Mouse (Mus musculus): ENCODE data around the gene 1700025C18Rik. TPM values are rescaled to one million over a fixed set of nuclear protein-coding genes. Genes with fewer than 3 reads are reported as not detected.

The 1700025C18Rik gene
- polyA plus RNA-seq, 1 experiment: not detected

DNA sequence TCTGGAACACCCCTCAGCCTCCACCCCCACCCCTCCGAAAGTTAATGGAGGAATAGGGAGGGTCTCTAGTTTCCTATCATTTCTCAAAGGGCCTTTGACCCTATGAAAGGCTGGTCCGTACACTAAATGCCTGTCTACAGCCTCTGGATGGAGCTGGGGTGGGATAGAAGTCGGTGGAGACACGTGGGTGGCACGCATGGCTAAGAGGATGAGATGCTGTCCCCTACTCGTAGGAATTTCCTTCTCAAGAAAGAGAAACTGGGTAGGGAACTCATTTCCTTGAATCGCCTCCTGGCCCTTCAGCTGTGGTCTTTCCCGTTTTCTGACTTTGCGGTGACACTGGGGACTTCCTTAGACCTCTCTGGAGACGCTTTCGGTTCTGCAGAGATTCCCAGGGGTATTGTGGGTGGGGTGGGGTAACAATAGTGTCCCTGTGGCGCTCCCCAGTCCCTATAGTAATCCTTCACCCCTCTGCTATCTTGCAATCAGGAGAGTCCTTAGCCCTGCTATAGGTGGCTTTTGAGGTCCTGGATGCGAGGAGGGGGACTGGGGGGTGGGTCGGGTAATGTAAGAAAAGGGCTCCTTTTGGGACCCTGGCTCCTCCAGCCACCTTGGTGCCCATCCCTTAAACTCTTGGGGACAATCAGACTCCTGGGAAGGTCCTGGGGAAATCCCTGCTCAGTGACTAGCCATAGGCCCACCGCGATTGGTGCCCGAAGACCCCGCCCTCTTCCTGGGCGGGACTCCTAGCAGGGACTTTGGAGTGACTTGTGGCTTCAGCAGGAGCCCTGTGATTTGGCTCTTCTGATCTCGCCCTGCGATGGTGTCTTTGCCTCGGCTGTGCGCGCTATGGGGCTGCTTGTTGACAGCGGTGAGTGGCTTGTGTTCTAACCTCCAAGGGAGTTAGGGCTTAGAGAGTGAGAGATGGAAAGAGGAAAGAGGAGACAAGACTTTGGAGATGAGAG is 35.4 kb downstream of the 1700025C18Rik start, which contains the start of gene Cd40:
Gene Cd40 (plus strand): TSS at position 740 of the 965 bp plus-strand sequence.
- H3K27ac ChIP-seq (ENCODE audit: insufficient read depth, low read depth, low read length): no peak within 1 kb of the TSS
- TF ChIP-seq CTCF (IDR thresholded peaks at IDR 0.05; ENCODE audit: insufficient read depth, low read depth, low read length) (no peak), POLR2A (IDR thresholded peaks at IDR 0.05; ENCODE audit: insufficient read depth, low read depth, low read length) (no peak)
- no peak within 1 kb of the TSS for H3K4me3 ChIP-seq (ENCODE audit: insufficient read depth, low read depth, low read length)
- H3K4me1 ChIP-seq (ENCODE audit: control insufficient read depth, insufficient read depth, low read length): peaks cover 10% of the 10 kb centered on the region
- WGBS: 22% methylated on average over 25 of the region's 25 CpGs

DNA sequence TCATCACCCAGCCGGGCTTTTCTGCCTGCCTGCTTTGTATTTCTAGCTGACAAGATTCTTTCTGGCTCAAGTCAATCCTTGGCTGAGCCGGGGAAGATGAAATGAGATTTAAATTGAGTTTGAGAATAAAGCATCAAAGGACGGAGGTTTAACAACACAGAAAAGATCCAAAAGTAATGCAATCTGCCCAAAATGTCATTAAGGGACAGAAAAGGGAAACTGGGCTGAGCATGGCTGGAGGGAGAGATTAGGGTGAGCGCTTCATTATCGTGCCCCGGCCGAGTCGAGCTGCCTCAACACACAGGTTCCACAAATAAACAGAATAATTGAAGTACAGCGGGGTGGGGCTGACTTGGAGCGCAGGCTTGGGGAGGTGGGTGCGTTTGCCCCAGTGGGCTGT is 39.0 kb downstream of the 1700025C18Rik start:
- H3K4me1 ChIP-seq (ENCODE audit: control insufficient read depth, insufficient read depth, low read length): peaks cover 10% of the 10 kb centered on the region
- no peak overlapping the region for H3K4me3 ChIP-seq (ENCODE audit: insufficient read depth, low read depth, low read length)
- TF ChIP-seq POLR2A (IDR thresholded peaks at IDR 0.05; ENCODE audit: insufficient read depth, low read depth, low read length) (no peak), CTCF (IDR thresholded peaks at IDR 0.05; ENCODE audit: insufficient read depth, low read depth, low read length) (no peak)
- H3K27ac ChIP-seq (ENCODE audit: insufficient read depth, low read depth, low read length): no peak overlapping the region
- 54% methylated on average over 11 of the region's 11 CpGs for WGBS

DNA sequence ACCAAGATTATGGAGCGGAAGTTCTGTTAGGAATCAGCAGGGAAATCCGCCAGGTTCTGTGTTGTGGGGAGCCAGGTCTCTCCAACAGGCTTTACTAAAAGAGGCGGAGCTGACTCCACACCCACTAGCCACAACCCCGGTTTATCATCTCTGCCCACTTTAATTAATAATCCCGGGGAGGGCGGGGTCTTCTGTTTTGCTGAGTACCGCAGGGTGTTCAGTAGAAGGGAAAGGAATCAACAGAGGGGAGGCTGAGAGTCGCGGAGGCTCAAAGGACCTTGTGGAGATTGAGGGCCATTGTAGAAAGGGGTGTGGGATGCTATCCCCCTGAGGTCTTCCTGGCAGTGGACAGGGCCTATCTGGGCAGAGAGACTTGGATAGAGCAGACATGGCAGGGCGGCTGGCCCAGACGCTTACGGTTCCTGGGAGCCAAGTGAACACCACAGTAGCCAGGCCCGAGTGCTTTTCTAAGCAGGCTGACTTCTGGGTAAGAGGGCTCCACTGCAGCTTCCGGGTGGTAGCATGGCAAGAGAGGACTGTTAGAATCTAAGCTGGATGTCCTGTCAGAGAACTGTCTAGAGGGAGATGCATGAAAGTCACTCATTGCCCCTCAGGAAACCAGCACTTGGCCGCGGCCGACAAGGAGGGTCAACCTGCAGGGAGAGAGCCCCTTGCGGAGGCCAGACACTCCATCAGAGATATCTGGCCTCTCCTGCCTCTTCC is 39.6 kb downstream of the 1700025C18Rik start:
- TF ChIP-seq CTCF (IDR thresholded peaks at IDR 0.05; ENCODE audit: insufficient read depth, low read depth, low read length): no peak
- no peak for TF ChIP-seq POLR2A (IDR thresholded peaks at IDR 0.05; ENCODE audit: insufficient read depth, low read depth, low read length)
- H3K4me3 ChIP-seq (ENCODE audit: insufficient read depth, low read depth, low read length): no peak overlapping the region
- H3K4me1 ChIP-seq (ENCODE audit: control insufficient read depth, insufficient read depth, low read length): peaks cover 10% of the 10 kb centered on the region
- WGBS: 79% methylated on average over 18 of the region's 18 CpGs
- no peak overlapping the region for H3K27ac ChIP-seq (ENCODE audit: insufficient read depth, low read depth, low read length)

DNA sequence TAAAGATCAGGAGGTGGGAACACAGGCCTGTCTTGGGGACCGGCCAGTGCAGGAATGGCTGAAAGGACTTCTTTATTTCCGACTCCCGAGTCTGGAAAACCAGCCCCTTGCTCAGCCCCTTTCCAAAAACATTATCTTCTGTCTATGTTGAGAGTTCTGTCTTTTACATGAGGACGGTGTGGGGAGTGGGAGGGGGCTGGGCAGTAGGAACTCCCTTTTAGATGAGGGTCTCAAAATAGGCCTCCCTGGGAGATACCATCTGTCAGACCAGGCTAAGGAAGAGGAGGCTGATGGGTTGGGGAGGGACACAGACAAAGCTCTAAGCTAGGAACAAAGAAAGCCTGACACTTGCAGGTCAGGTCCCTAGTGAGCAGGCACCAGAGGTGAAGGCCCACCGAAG is 41.5 kb downstream of the 1700025C18Rik start:
- 70% methylated on average over 5 of the region's 5 CpGs for WGBS
- Histone ChIP-seq H3K4me1 (ENCODE audit: control insufficient read depth, insufficient read depth, low read length) (no peaks in the 10 kb centered on the region), H3K27ac (ENCODE audit: insufficient read depth, low read depth, low read length) (no peak overlapping the region), H3K4me3 (ENCODE audit: insufficient read depth, low read depth, low read length) (no peak overlapping the region)
- TF ChIP-seq CTCF (IDR thresholded peaks at IDR 0.05; ENCODE audit: insufficient read depth, low read depth, low read length) (no peak), POLR2A (IDR thresholded peaks at IDR 0.05; ENCODE audit: insufficient read depth, low read depth, low read length) (no peak)

DNA sequence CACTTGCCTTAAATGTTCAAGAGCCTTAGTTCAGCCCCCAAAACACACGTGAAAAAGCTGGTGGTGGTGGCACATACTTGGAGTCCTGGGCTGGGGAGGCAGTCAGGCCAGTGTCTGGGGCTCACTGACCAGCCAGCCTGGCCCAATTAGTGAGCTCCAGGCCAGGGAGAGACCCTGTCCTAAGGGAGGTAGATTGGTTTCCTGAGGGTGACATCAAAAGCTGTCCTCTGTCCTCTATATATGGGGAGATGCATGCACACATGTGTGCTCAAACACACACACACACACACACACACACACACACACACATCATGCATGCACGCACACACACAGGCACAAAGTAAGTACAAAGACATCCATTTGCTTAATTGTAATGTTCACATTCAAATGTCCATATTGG is 46.8 kb downstream of the 1700025C18Rik start:
- TF ChIP-seq POLR2A (IDR thresholded peaks at IDR 0.05; ENCODE audit: insufficient read depth, low read depth, low read length) (no peak), CTCF (IDR thresholded peaks at IDR 0.05; ENCODE audit: insufficient read depth, low read depth, low read length) (no peak)
- H3K27ac ChIP-seq (ENCODE audit: insufficient read depth, low read depth, low read length): no peak overlapping the region
- WGBS: 56% methylated on average over 2 of the region's 2 CpGs

DNA sequence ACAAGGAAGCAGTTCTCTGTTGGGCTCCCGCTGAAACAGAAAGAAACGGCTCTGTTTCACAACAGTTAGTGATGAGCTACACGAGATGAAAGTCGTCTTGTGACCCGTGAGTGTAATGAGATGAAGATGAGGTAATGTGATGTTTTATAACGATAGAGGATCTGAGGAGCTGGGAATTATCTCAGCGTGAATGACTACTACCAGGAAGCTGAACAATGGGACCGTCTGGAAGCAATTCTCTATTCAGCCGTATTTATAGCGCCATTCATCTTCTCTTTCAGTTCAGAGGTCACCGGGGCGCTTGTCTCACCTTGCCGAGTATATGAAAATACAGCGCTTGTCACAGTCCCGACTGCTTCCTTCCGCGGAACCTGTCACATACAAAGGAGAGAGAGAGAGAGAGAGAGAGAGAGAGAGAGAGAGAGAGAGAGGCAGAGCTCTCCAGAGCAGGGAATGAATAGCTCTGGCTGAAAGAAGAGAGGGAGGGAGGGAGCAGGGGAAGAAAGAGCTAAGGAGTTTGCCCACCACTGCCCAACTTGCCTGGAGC is 47.4 kb downstream of the 1700025C18Rik start:
- TF ChIP-seq POLR2A (IDR thresholded peaks at IDR 0.05; ENCODE audit: insufficient read depth, low read depth, low read length) (no peak), CTCF (IDR thresholded peaks at IDR 0.05; ENCODE audit: insufficient read depth, low read depth, low read length) (no peak)
- no peak overlapping the region; the same call in 1 of the 2 replicates for H3K27ac ChIP-seq (ENCODE audit: insufficient read depth, low read depth, low read length)
- 0 out of 2 replicates have a peak overlapping the region, but pooled peaks have one; percentile 12 for H3K4me3 ChIP-seq (ENCODE audit: insufficient read depth, low read depth, low read length)
- peaks cover 6% of the 10 kb centered on the region for H3K4me1 ChIP-seq (ENCODE audit: control insufficient read depth, insufficient read depth, low read length)
- 5% methylated on average over 17 of the region's 17 CpGs for WGBS

More for the DNA sequence above, 46.8 kb downstream of the 1700025C18Rik start:
- H3K4me1 ChIP-seq (ENCODE audit: control insufficient read depth, insufficient read depth, low read length): peaks cover 6% of the 10 kb centered on the region
- no peak overlapping the region for H3K4me3 ChIP-seq (ENCODE audit: insufficient read depth, low read depth, low read length)

DNA sequence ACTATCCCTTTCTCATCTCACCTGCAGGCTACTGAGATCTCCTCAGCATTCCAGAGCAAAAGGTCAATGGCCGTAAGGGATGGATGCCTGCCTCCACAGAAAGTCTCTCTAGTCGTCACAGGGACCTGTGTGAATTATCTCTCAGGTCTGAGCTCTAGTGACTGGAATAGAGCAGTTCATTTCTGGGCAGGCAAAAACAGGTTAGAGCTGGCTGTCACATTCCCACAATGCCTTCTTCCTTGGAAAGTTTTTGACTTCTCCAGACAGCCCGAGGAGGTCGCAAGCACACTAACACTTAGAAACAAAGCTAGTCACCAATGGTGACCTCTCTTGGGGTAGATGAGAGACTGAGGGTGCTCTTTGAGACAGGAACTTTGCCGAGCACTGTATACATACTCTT is 48.4 kb downstream of the 1700025C18Rik start:
- Histone ChIP-seq H3K27ac (ENCODE audit: insufficient read depth, low read depth, low read length) (no peak overlapping the region), H3K4me3 (ENCODE audit: insufficient read depth, low read depth, low read length) (no peak overlapping the region), H3K4me1 (ENCODE audit: control insufficient read depth, insufficient read depth, low read length) (peaks cover 6% of the 10 kb centered on the region)
- WGBS: 86% methylated on average over 5 of the region's 5 CpGs
- TF ChIP-seq CTCF (IDR thresholded peaks at IDR 0.05; ENCODE audit: insufficient read depth, low read depth, low read length) (no peak), POLR2A (IDR thresholded peaks at IDR 0.05; ENCODE audit: insufficient read depth, low read depth, low read length) (no peak)

DNA sequence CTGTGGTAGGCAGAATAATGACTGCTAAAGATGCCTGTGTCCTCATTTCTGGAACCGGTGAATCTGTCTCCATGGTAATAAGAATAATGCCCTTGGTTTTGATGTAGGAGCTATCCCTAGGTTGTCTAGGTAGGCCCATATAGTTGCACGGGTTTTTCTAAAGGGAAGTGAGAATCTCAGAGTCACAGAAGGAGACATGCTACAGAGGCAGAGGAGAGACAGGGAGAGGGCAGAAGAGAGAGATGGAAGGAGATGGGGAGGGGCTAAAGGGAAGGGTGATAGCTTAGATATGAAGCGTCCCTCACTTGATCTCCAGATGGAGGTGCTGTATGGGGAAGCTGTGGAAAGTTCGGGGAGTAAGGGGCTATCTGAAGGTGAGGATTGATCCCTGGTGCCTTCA is 53.1 kb downstream of the 1700025C18Rik start:
- Histone ChIP-seq H3K27ac (ENCODE audit: insufficient read depth, low read depth, low read length) (no peak overlapping the region), H3K4me1 (ENCODE audit: control insufficient read depth, insufficient read depth, low read length) (no peaks in the 10 kb centered on the region), H3K4me3 (ENCODE audit: insufficient read depth, low read depth, low read length) (no peak overlapping the region)
- no peak for TF ChIP-seq CTCF (IDR thresholded peaks at IDR 0.05; ENCODE audit: insufficient read depth, low read depth, low read length)
- WGBS: 76% methylated on average over 4 of the region's 4 CpGs

All from olfactory bulb, adult 2 months (tissue).